Mouse (Mus musculus): ENCODE data around the gene Zfp960. TPM values are rescaled to one million over a fixed set of nuclear protein-coding genes. Genes with fewer than 3 reads are reported as not detected.
"Not testable (repeated sequence)": the region's sequence is repeated elsewhere in the genome, so short reads cannot be mapped to it uniquely, and the experiment has no call there.

Zfp960 gene
- total RNA-seq (2014; rRNA removed) (3.5 and 5.2 TPM in 2 replicates), polyA plus RNA-seq (2015; fragmentation: Nextera tagmentation; extraction: Ambion mirVana) (2.3 and 3.0 TPM in 2 replicates)

GRCm38 (mm10) chr17:17063628-17064494 lies at the start of gene Zfp960:
Gene Zfp960, plus strand, starts transcription at chr17:17064113.
- H3K4me3 ChIP-seq (ENCODE audit: low read depth, low read length), result peak within 1 kb of the TSS; percentile 49
- ATAC-seq (peak; percentile 100), DNase-seq (peak; percentile 88)
- not testable (repeated sequence) for H3K27me3 ChIP-seq (ENCODE audit: insufficient read depth, low read length); H3K36me3 ChIP-seq (ENCODE audit: insufficient read depth); H3K4me1 ChIP-seq (ENCODE audit: insufficient read depth); H3K9me3 ChIP-seq (ENCODE audit: low read length)
- H3K27ac ChIP-seq (ENCODE audit: low read depth, low read length), result peak within 1 kb of the TSS; percentile 45; the same call in 1 of the 2 replicates
- WGBS, result 1% methylated on average over 16 of the region's 21 CpGs
- H3K4me2 ChIP-seq (ENCODE audit: low read depth), result peak within 1 kb of the TSS; percentile 50
- peak within 1 kb of the TSS; percentile 47 for H3K9ac ChIP-seq

- H3K9ac ChIP-seq; DNase-seq; H3K9me3 ChIP-seq (ENCODE audit: low read length); H3K4me3 ChIP-seq (ENCODE audit: low read depth, low read length); H3K4me1 ChIP-seq (ENCODE audit: insufficient read depth); H3K27me3 ChIP-seq (ENCODE audit: insufficient read depth, low read length); H3K27ac ChIP-seq (ENCODE audit: low read depth, low read length); ATAC-seq; H3K36me3 ChIP-seq (ENCODE audit: insufficient read depth); H3K4me2 ChIP-seq (ENCODE audit: low read depth): not testable (repeated sequence)
- WGBS, result 98% methylated on average over 2 of the region's 2 CpGs
Observed at GRCm38 (mm10) chr17:17018071-17018470, 45.8 kb upstream of the Zfp960 start.

GRCm38 (mm10) chr17:17059566-17059965 lies 4.3 kb upstream of the Zfp960 start:
- not testable (repeated sequence) for ATAC-seq; H3K27ac ChIP-seq (ENCODE audit: low read depth, low read length); DNase-seq; H3K9ac ChIP-seq; H3K36me3 ChIP-seq (ENCODE audit: insufficient read depth); H3K27me3 ChIP-seq (ENCODE audit: insufficient read depth, low read length); H3K9me3 ChIP-seq (ENCODE audit: low read length); H3K4me3 ChIP-seq (ENCODE audit: low read depth, low read length); H3K4me1 ChIP-seq (ENCODE audit: insufficient read depth); H3K4me2 ChIP-seq (ENCODE audit: low read depth)
- 83% methylated on average over 1 of the region's 1 CpGs for WGBS

- H3K9me3 ChIP-seq (ENCODE audit: low read length); DNase-seq; H3K4me1 ChIP-seq (ENCODE audit: insufficient read depth); H3K27me3 ChIP-seq (ENCODE audit: insufficient read depth, low read length); H3K9ac ChIP-seq; H3K27ac ChIP-seq (ENCODE audit: low read depth, low read length); H3K4me3 ChIP-seq (ENCODE audit: low read depth, low read length); H3K4me2 ChIP-seq (ENCODE audit: low read depth); H3K36me3 ChIP-seq (ENCODE audit: insufficient read depth): not testable (repeated sequence)
- no CpG with 5 or more reads among the region's 8 CpGs for WGBS
- ATAC-seq, result peak; percentile 100
Observed at GRCm38 (mm10) chr17:17120830-17121502, 57.1 kb downstream of the Zfp960 start, which contains the start of gene Zfp97. Gene Zfp97, plus strand, starts transcription at chr17:17121415.

Other genes starting within 250 kb of the Zfp960 start
- gene Zfp97, start 57.3 kb downstream of the Zfp960 start, total RNA-seq (2014; rRNA removed), result 5.0 and 5.2 TPM in 2 replicates
- gene Zfp97, start 57.3 kb downstream of the Zfp960 start, polyA plus RNA-seq (2015; fragmentation: Nextera tagmentation; extraction: Ambion mirVana), result 2.4 and 3.0 TPM in 2 replicates

All from forebrain, postnatal 0 days (tissue).